Mouse (Mus musculus) retina, adult 2 months (tissue): ENCODE measurements around the gene Uqcrh.

Experiments
- DNase-seq: peaks from one replicate; pipeline ENCODE4 v3.0.0-alpha.2; 2012; ENCODE audit warnings: low read depth, low spot score

The Uqcrh gene

GRCm38 (mm10) chr4:116057559-116057958 lies 17.3 kb downstream of the Uqcrh start:
- no peak for DNase-seq

GRCm38 (mm10) chr4:116053399-116053961 lies 21.4 kb downstream of the Uqcrh start, which contains the start of gene Nsun4:
Gene Nsun4, minus strand, starts transcription at chr4:116053876.
- peak; percentile 86 for DNase-seq

GRCm38 (mm10) chr4:116052526-116053293 lies 22.2 kb downstream of the Uqcrh start:
- DNase-seq = no peak

GRCm38 (mm10) chr4:116049211-116049610 lies 25.7 kb downstream of the Uqcrh start:
- DNase-seq = no peak

- no peak for DNase-seq
Measured at GRCm38 (mm10) chr4:116048130-116048920, 26.5 kb downstream of the Uqcrh start.

GRCm38 (mm10) chr4:116047681-116048080 lies 27.2 kb downstream of the Uqcrh start:
- no peak for DNase-seq

GRCm38 (mm10) chr4:116046604-116047003 lies 28.3 kb downstream of the Uqcrh start:
- no peak for DNase-seq

- DNase-seq = no peak
Measured at GRCm38 (mm10) chr4:116042186-116042585, 32.7 kb downstream of the Uqcrh start.

GRCm38 (mm10) chr4:116040466-116040865 lies 34.4 kb downstream of the Uqcrh start:
- DNase-seq = no peak

- peak; percentile 71 for DNase-seq
Measured at GRCm38 (mm10) chr4:116033374-116033773, 41.5 kb downstream of the Uqcrh start.

- no peak for DNase-seq
Measured at GRCm38 (mm10) chr4:116032906-116033305, 42.0 kb downstream of the Uqcrh start.

GRCm38 (mm10) chr4:116017902-116018746 lies 56.7 kb downstream of the Uqcrh start, which contains the start of gene Faah:
Gene Faah, minus strand, starts transcription at chr4:116017926.
- no peak for DNase-seq

- peak; percentile 54 for DNase-seq
Measured at GRCm38 (mm10) chr4:116017300-116017901, 57.5 kb downstream of the Uqcrh start.
